Mouse (Mus musculus) mature B cell (primary cell): ENCODE measurements around the gene Isg15.
"Not testable (repeated sequence)": the region's sequence is repeated elsewhere in the genome, so short reads cannot be mapped to it uniquely, and the experiment has no call there.

ENCODE experiments used
- in situ Hi-C: fragments of 300-500 bp; cut with MboI; formaldehyde crosslinking; loops from 2 replicates; pipeline ENCODE4 v1.14.3; 2019

Gene Isg15

DNA sequence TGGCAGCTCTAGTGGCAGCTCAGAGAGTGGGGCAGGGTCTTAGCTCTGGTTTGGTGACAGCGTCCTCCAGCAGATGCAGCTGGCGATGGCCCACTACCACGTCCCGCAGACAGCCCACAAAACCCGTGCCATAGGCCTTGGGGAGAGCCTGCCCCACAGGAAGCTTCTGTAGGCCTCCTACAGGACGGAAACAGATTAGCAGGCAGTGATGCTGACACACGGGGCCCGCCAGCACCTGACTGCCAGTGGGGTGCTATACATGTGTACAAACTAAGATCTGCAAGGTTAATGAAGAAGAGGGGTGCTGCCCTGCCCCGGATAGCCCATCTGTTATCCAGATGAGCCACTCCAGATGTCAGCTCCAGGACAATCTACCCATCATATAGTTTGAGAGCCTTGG is 34.1 kb downstream of the Isg15 start:
- in situ Hi-C loops: no loop called here

DNA sequence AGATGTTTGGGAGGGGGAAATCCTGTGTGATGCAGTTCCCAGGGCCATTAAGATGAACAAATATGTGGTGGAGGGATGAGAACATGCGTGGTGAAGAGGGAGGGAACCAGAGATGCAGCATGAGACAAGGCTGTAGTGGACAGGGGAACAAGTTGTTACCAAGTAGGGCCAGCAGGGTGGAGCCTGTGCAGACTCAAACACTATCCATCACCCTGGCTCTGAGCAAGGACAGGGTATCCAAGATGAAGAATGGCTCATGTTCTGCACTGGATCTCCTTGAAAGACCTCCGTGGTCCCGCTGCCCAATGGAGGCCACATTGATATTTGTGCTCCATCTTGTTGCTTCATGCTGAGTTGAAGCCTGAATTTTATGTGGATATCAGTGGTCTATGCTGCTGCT is 45.8 kb downstream of the Isg15 start:
- in situ Hi-C loops: no loop called here

DNA sequence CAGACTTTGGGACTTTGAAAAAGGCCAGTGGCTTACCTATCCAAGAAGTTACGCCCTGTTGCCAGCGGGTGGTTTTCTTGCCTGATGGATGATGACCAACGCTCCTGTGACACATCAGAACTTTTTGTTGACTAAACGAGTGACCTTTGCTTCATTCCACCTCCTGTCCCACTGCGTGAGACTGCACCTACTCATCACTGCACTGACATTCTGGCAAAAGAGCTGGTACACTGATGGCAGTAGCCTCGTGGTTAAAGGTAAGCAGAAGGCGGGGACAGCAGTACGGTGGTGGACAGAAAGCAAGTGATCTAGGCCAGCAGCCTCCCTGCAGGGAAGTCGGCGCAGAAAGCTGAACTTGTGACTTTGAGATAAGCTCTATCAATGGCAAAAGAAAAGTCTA is 49.7 kb downstream of the Isg15 start:
- in situ Hi-C loops: not testable (repeated sequence)
